Mouse (Mus musculus): ENCODE measurements around the gene Mapkap1. TPM values are rescaled to one million over a fixed set of nuclear protein-coding genes. Genes with fewer than 3 reads are reported as not detected.

Mapkap1 gene
- total RNA-seq, 2 experiments from 2014 or later: 9.2 to 17.5 TPM

DNA sequence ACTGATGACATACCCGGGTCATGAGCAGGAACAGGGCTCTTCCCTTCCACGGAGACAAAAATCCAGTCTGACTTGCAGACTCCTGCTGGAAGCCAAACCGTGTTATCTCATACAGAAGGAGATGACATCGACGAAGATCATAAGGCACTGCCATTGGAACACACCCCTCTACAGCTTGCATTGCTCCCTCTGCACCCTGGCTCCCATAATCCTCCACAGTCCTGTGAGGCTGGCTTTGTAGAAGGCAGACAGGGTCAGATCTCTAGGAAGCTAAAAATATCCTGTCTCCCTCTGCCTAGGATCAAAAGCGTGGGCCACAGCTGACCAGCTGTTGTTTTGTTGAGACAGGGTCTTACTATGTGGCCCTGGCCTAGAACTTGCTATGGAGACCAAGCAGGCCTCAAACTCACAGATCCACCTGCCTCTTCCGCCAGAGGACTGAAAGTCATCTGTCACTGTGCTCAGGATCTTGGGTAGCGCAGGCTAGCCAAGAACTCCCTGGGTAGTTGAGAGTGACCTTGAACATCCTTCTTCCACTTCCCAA, 262.7 kb downstream of the Mapkap1 start:
- ATAC-seq (replicated peaks; ENCODE audit: low FRiP score, poor library complexity, severe bottlenecking): no peak

- no peak for ATAC-seq (replicated peaks; ENCODE audit: low FRiP score, poor library complexity, severe bottlenecking)
These were observed 263.9 kb downstream of the Mapkap1 start for GRCm38 (mm10) chr2:34670470-34670869.

GRCm38 (mm10) chr2:34671385-34672026, 264.9 kb downstream of the Mapkap1 start:
- ATAC-seq (replicated peaks; ENCODE audit: low FRiP score, poor library complexity, severe bottlenecking): peak; percentile 57; the same call in 1 of the 2 replicates

DNA sequence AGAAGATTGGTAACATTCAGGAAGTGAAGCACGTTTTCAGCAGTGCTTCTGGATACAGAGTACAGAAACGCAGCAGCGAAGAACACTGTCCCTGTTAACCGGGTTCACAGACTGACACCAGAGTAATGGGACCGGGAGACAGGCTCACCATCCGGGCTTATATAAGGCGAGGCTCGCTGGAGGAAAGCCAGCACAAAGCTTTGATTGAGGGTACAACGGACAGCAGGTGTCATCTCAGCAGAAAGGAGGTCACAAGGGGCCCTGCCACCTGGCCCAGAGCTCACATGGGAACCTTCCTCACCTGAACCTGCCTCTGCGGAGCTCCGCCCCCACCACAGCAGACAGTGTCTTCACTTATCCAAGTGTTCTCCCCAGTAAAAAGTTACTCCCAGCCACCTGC, 267.3 kb downstream of the Mapkap1 start:
- ATAC-seq (replicated peaks; ENCODE audit: low FRiP score, poor library complexity, severe bottlenecking): no peak

Other genes starting within 250 kb of the Mapkap1 start
- gene Pbx3, start 33.6 kb upstream of the Mapkap1 start, total RNA-seq (2015; ENCODE audit: low replicate concordance): 42.2 and 57.0 TPM in 2 replicates
- gene Pbx3, start 33.6 kb upstream of the Mapkap1 start, total RNA-seq (2017; ENCODE audit: low replicate concordance): 56.0 and 59.2 TPM in 2 replicates

All from erythroid progenitor cell, adult 5-6 weeks (primary cell).